Mouse (Mus musculus) midbrain, embryonic 16.5 days (tissue): ENCODE measurements around the gene Chst15. TPM values are rescaled to one million over a fixed set of nuclear protein-coding genes. Genes with fewer than 3 reads are reported as not detected.

Experiments used
- ATAC-seq: fragments of 200-750 bp; cut with Nextera tagmentation; 2 replicates; pipeline ENCODE4 v1.8.0; 2017; ENCODE audit warnings: moderate TSS enrichment
- H3K27ac ChIP-seq: fragments of 300-500 bp; sonication (generic); 2 replicates; pipeline ENCODE4 v1.5.1; 2014; ENCODE audit warnings: mild to moderate bottlenecking, low read length, mixed read lengths
- H3K27me3 ChIP-seq: fragments of 300-500 bp; sonication (generic); 2 replicates; pipeline ENCODE4 v1.6.1; 2014; ENCODE audit warnings: low read depth, low read length, mixed read lengths; ENCODE audit not compliant: control insufficient read depth, insufficient read depth
- H3K36me3 ChIP-seq: fragments of 300-500 bp; sonication (generic); 2 replicates; pipeline ENCODE4 v1.6.1; 2014; ENCODE audit warnings: mild to moderate bottlenecking, low read length, moderate library complexity, mixed read lengths; ENCODE audit not compliant: control insufficient read depth, insufficient read depth
- H3K4me1 ChIP-seq: fragments of 300-500 bp; sonication (generic); 2 replicates; pipeline ENCODE4 v1.6.1; 2014; ENCODE audit warnings: mild to moderate bottlenecking, low read length, mixed read lengths; ENCODE audit not compliant: control insufficient read depth, insufficient read depth
- H3K4me2 ChIP-seq: fragments of 300-500 bp; sonication (generic); 2 replicates; pipeline ENCODE4 v1.6.1; 2014; ENCODE audit warnings: mild to moderate bottlenecking, low read length, mixed read lengths
- H3K4me3 ChIP-seq: fragments of 300-500 bp; sonication (generic); 2 replicates; pipeline ENCODE4 v1.5.1; 2014; ENCODE audit warnings: low read depth, mild to moderate bottlenecking, low read length, moderate library complexity, mixed read lengths
- H3K9ac ChIP-seq: fragments of 300-500 bp; sonication (generic); 2 replicates; pipeline ENCODE4 v1.6.1; 2014; ENCODE audit warnings: low read depth, low read length, mixed read lengths
- H3K9me3 ChIP-seq: fragments of 300-500 bp; sonication (generic); replicated peaks from 2 replicates; pipeline ENCODE4 v1.6.1; 2014; ENCODE audit warnings: mild to moderate bottlenecking, low read length, mixed read lengths; ENCODE audit not compliant: control insufficient read depth, poor library complexity, severe bottlenecking
- WGBS: fragments of 180-500 bp; shearing (Covaris S2); extraction: QIAGEN DNeasy Blood & Tissue Kit; methylation state at CpG from one replicate; pipeline ENCODE4 v1.1.7; 2014; 5-methylcytosine and 5-hydroxymethylcytosine counted together
- polyA plus RNA-seq: library from polyadenylated mRNA; unstranded; fragments of >200 nt; fragmentation: Nextera tagmentation; extraction: Ambion mirVana; gene quantifications from 2 replicates; pipeline ENCODE4 v1.2.1, GENCODE M21; 2015

Gene Chst15
- polyA plus RNA-seq, 1 experiment from 2014 or later = 12.6 TPM

GRCm38 (mm10) chr7:132328648-132329047 lies 11.6 kb upstream of the Chst15 start:
- Histone ChIP-seq H3K36me3 (no peaks in the 10 kb centered on the region), H3K4me2 (no peak overlapping the region), H3K27me3 (no peaks in the 10 kb centered on the region), H3K27ac (no peak overlapping the region), H3K9me3 (no peaks in the 10 kb centered on the region), H3K9ac (no peak overlapping the region), H3K4me3 (no peak overlapping the region), H3K4me1 (0 out of 2 replicates have a peak, but pooled peaks cover 3% of the 10 kb centered on the region)
- 93% methylated on average over 1 of the region's 1 CpGs for WGBS
- no peak for ATAC-seq

- no peaks in the 10 kb centered on the region for H3K9me3 ChIP-seq
- WGBS = 70% methylated on average over 5 of the region's 5 CpGs
- no peaks in the 10 kb centered on the region for H3K36me3 ChIP-seq
- no peak overlapping the region for H3K4me2 ChIP-seq
- H3K27me3 ChIP-seq = no peaks in the 10 kb centered on the region
- no peak overlapping the region for H3K9ac ChIP-seq
- H3K4me3 ChIP-seq = no peak overlapping the region
- no peak for ATAC-seq
- H3K27ac ChIP-seq = no peak overlapping the region
- no peaks in the 10 kb centered on the region for H3K4me1 ChIP-seq
Measured at GRCm38 (mm10) chr7:132325549-132326331, 8.7 kb upstream of the Chst15 start.

GRCm38 (mm10) chr7:132323430-132323829 lies 6.4 kb upstream of the Chst15 start:
- H3K9me3 ChIP-seq = no peaks in the 10 kb centered on the region
- no peak overlapping the region for H3K27ac ChIP-seq
- no peak overlapping the region for H3K4me3 ChIP-seq
- no peaks in the 10 kb centered on the region for H3K27me3 ChIP-seq
- no peaks in the 10 kb centered on the region for H3K4me1 ChIP-seq
- H3K4me2 ChIP-seq = no peak overlapping the region
- no peak for ATAC-seq
- H3K36me3 ChIP-seq = no peaks in the 10 kb centered on the region
- no peak overlapping the region for H3K9ac ChIP-seq
- WGBS = 87% methylated on average over 5 of the region's 5 CpGs

GRCm38 (mm10) chr7:132321392-132321958 lies 4.4 kb upstream of the Chst15 start:
- no peak overlapping the region for H3K4me3 ChIP-seq
- H3K9ac ChIP-seq = no peak overlapping the region
- no peaks in the 10 kb centered on the region for H3K36me3 ChIP-seq
- no peaks in the 10 kb centered on the region for H3K9me3 ChIP-seq
- no peak overlapping the region for H3K27ac ChIP-seq
- H3K4me2 ChIP-seq = no peak overlapping the region
- ATAC-seq = no peak
- peaks cover 5% of the 10 kb centered on the region; the same call in 1 of the 2 replicates for H3K4me1 ChIP-seq
- WGBS = 68% methylated on average over 2 of the region's 2 CpGs
- no peaks in the 10 kb centered on the region for H3K27me3 ChIP-seq

GRCm38 (mm10) chr7:132316101-132317035 lies 660 bp downstream of the Chst15 start:
- Histone ChIP-seq H3K36me3 (no peaks in the 10 kb centered on the region), H3K27ac (peak overlapping the region; percentile 81), H3K4me3 (peak overlapping the region; percentile 79), H3K27me3 (no peaks in the 10 kb centered on the region), H3K9me3 (no peaks in the 10 kb centered on the region), H3K9ac (peak overlapping the region; percentile 88), H3K4me1 (peaks cover 12% of the 10 kb centered on the region; the same call in 1 of the 2 replicates), H3K4me2 (peak overlapping the region; percentile 99)
- WGBS = under 1% methylated on average over 70 of the region's 79 CpGs
- ATAC-seq = peak; percentile 85

- ATAC-seq = peak; percentile 81
- no peaks in the 10 kb centered on the region for H3K9me3 ChIP-seq
- peak overlapping the region; percentile 88 for H3K9ac ChIP-seq
- peak overlapping the region; percentile 79 for H3K4me3 ChIP-seq
- no peaks in the 10 kb centered on the region for H3K36me3 ChIP-seq
- peak overlapping the region; percentile 81 for H3K27ac ChIP-seq
- 1% methylated on average over 47 of the region's 51 CpGs for WGBS
- H3K27me3 ChIP-seq = no peaks in the 10 kb centered on the region
- peak overlapping the region; percentile 99 for H3K4me2 ChIP-seq
- H3K4me1 ChIP-seq = peaks cover 12% of the 10 kb centered on the region; the same call in 1 of the 2 replicates
Measured at GRCm38 (mm10) chr7:132315149-132316091, 1.6 kb downstream of the Chst15 start.

GRCm38 (mm10) chr7:132312396-132312795 lies 4.6 kb downstream of the Chst15 start:
- no peaks in the 10 kb centered on the region for H3K9me3 ChIP-seq
- 67% methylated on average over 8 of the region's 8 CpGs for WGBS
- no peak overlapping the region for H3K27ac ChIP-seq
- no peak overlapping the region for H3K4me3 ChIP-seq
- peaks cover 9% of the 10 kb centered on the region; the same call in 1 of the 2 replicates for H3K4me1 ChIP-seq
- H3K4me2 ChIP-seq = no peak overlapping the region
- no peak overlapping the region for H3K9ac ChIP-seq
- H3K36me3 ChIP-seq = no peaks in the 10 kb centered on the region
- ATAC-seq = no peak
- no peaks in the 10 kb centered on the region for H3K27me3 ChIP-seq

- 88% methylated on average over 5 of the region's 5 CpGs for WGBS
- H3K4me2 ChIP-seq = no peak overlapping the region
- no peaks in the 10 kb centered on the region for H3K9me3 ChIP-seq
- no peak overlapping the region for H3K4me3 ChIP-seq
- no peak for ATAC-seq
- H3K9ac ChIP-seq = no peak overlapping the region
- H3K4me1 ChIP-seq = peaks cover 1% of the 10 kb centered on the region; the same call in 1 of the 2 replicates
- H3K27me3 ChIP-seq = no peaks in the 10 kb centered on the region
- no peaks in the 10 kb centered on the region for H3K36me3 ChIP-seq
- H3K27ac ChIP-seq = no peak overlapping the region
Measured at GRCm38 (mm10) chr7:132308537-132309191, 8.4 kb downstream of the Chst15 start.
